Mouse (Mus musculus) v-Abl transformed pro-B cells (cell line): ENCODE measurements around the gene Gm14137.

Experiments
- in situ Hi-C, 2 experiments: fragments of 400-800 bp; cut with MboI; formaldehyde crosslinking; loops; one replicate each; pipeline ENCODE4 v1.15.1; 2025; ENCODE audit not compliant: unreplicated experiment in 2 of 2

Gene Gm14137

DNA sequence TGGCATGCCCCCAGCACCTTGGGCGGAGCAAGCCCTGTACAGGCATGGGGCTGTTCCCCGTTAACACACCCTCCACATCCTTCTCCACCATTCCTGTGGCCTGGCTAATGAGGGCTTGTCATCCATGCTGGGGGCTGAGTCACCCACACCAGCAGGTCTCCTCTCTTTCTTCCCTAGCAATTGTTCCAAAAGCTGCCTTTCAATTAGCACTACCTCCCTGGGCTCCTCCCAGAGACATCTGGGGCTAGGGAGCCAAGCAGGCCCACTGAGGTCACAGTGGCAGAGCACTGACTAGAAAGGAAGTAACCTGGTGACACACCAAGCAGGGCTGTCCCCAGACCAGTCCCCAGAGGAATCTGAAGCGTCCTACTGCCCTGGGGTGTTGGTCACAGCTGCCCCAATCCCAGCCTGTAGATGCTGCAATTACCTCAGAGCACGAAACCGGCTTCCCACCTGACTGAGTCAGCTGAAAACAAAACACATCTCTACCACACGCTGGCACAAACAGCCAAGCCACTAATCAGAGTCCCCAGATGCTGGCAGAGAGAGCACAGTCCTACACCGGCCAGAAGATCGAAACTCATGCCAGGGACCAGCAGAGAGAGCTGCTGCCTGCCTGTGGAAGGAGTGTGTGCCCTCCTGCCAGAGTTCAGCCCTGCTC lies at the start of gene Gm14137:
Gene Gm14137 (plus strand): TSS at position 519 of the 661 bp plus-strand sequence.
- in situ Hi-C loops: no loop called here

DNA sequence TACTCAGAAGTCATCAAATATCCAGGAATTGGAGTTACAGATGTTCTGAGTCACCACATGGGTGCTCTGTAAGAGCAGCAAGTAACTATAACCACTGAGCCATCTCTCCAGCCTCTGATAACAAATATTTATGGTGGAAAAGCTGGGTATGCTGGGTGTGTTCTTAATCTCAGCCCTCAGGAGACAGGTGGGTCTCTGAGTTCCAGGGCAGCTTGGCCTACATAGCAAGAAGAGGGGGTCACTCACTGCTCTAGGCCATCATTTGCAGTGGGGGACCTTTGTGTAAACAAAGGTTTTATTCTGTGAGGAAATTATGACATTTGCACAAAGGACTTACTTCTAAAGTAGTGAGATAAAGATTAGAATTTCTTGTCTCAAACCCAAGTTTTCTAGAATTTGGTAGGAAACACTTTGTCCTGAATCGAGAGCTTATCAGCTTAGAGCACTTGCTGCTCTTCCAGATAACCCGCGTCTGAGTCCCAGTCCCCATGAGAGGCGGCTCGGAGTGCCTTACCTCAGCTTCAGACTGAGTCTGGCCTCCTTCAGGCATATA lies 37.9 kb upstream of the Gm14137 start:
- in situ Hi-C loops: no loop called here

DNA sequence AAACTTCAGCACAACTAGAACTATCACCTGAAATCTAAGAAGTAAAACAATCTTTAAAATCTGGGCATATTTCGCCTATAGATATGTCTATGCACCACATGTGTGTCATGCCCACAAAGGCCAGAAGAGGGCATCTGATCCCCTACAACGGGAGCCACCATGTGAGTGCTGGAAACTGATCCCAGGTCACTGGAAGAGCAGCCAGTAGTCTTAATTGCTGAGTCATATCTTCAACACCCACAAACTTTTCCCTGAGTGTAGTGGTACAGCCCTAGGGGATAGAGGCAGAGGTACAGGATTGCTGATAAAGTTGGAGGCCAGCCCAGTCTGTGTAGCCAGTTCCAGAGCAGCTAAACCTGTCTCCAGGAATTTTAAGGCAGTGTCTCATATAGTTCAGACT lies 29.1 kb upstream of the Gm14137 start:
- in situ Hi-C loops: no loop called here

DNA sequence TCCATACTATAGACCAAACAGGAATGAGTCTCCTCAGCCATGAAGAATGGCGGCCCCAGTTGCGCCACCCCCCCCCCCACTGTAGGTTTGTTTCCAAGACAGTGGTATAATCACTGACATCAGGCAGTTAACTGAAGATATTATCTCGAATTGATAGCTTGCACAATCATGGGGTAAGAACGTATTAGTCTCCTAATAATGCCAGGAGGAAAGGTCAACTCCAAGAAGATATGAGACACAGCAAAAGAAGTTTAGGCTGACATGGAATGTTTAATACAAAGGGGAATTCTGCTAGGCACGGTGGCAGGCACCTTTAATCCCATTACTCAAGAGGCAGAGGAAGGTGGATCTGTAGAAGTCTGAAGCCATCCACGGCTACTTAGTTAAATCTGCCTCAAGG lies 27.9 kb upstream of the Gm14137 start:
- in situ Hi-C loops: no loop called here

DNA sequence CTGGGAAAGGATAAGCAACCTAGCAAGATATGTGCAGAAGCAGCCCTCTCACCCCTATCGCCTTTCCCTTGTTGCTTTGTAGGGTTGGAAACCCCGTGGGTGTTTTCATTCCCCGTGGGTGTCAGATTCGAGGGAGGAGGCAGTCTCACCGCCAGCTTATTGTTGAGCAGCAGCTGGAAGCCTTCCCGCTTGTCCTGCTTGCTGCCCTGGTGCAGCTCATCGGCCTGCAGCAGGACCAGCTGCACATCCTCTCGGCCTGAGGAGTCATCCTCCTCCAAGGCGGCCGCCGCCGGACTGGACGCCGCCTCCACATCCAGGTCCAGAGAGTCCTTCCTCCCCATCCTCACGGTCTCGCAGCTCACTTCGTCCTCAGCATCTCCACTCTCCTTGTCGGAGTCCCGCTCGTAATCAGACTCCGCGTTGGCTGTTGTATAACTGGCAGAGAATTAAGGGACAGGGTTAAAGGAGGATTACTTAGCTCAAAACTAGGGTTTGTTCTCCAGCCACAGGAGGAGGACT lies 27.1 kb upstream of the Gm14137 start:
- in situ Hi-C loops: no loop called here

DNA sequence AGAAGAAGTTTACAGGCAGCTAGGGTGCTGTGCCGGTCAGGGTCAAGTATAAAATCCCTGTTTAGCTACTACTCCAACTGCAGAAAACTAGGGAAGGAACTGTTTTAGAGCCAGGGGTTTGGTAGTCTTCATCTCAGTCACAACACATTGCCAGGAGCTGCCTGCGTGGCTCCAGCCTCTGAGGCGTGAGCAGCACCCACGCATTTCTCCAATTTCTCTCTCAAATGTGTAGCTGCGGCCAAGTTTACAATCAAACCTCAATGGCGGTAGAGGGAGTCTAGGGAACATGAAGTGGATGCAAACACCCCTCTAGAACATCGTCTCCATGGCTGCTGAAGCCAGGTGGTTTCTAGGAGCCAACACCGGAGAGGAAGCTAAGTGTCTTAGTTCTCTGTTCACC lies 26.5 kb upstream of the Gm14137 start:
- in situ Hi-C loops: no loop called here

DNA sequence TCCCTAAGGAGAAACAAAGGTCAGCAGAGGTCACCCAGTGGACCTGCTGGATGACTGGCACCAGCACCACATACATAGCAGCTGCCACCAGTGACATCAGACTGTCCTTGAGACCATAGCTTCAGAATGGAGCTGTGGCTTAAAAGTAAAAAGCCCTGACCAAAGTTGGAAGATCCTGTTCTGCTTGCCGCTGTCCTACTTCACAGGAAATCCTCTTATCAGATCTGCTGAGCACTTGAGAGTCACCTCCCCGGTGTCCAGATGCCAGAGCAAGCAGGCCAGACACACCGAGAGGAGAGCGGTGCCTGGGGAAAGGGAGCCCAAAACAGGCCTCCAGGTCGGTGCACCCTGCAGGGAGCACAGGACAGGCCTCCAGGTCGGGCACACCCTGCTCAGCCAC lies 22.1 kb upstream of the Gm14137 start:
- in situ Hi-C loops: loop anchor here (5.0 kb wide), 1 partner anchor 35 kb away; no protein-coding TSS in a partner anchor

DNA sequence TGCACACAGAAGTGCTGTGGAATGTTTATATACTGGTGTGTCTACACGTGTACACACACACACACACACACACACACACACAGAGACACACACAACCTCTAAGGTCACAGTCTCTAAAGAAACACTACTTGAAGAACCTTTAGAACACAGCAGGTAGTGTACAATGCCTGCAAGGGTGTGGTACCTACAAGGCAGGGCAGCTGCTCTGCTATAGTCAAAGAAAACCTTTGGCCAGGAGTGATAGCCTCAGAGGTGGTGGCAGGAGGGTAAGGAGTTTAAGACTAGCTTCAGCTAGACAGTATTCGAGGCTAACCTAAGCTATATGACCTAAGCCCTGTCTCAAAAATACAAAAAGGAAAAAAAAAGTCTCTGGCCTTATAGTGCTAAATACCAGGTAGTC lies 19.6 kb upstream of the Gm14137 start:
- in situ Hi-C loops: loop anchor here (5.0 kb wide), 1 partner anchor 33 kb away; no protein-coding TSS in a partner anchor

DNA sequence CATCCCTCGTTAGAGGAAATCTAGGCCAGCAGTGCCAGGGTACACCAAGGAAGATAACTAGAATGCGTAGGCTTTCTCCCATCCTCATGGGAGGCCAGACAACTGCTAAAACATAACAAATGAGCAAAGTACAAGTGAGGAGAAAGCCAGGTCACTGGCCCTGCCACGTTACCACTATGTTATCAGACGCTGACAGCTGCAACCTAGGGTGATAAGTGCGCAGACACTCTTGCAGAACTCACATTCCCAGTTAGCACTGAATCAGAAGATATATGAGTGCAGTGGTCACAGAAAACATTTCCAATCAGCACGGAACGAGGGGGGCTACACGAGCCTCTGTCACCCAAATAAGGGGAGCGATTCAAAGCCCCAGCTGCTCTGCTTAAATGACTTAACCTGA lies 18.9 kb upstream of the Gm14137 start:
- in situ Hi-C loops: no loop called here

DNA sequence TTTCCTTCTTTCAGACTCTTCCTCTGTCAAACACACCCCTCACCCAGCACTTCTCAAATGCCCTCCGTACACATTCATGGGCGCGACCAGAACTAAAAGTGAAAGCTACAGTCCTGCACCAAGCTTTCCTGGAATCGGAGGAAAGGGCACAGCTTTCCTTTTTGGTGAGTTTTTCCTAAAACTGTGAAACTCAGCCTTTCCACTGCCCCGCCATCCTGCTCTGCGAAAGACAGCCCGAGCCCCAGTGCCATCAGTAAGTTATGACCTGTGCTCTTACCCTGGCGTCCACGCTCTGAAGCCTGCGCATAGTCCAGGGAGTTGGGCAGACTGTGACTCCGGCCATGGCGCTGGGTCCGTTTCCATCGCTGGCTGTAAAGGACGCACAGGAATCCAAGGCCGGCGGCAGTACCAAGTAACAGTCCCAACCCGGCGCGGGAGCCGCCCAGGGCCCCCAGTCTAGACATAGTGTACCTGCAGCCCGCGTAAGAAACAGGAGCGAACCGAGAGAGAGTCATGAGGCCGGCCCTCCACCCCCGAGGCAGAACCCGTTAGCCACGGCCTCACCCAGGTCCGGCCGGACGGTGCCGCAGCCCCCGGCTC lies 18.1 kb upstream of the Gm14137 start:
- in situ Hi-C loops: no loop called here

DNA sequence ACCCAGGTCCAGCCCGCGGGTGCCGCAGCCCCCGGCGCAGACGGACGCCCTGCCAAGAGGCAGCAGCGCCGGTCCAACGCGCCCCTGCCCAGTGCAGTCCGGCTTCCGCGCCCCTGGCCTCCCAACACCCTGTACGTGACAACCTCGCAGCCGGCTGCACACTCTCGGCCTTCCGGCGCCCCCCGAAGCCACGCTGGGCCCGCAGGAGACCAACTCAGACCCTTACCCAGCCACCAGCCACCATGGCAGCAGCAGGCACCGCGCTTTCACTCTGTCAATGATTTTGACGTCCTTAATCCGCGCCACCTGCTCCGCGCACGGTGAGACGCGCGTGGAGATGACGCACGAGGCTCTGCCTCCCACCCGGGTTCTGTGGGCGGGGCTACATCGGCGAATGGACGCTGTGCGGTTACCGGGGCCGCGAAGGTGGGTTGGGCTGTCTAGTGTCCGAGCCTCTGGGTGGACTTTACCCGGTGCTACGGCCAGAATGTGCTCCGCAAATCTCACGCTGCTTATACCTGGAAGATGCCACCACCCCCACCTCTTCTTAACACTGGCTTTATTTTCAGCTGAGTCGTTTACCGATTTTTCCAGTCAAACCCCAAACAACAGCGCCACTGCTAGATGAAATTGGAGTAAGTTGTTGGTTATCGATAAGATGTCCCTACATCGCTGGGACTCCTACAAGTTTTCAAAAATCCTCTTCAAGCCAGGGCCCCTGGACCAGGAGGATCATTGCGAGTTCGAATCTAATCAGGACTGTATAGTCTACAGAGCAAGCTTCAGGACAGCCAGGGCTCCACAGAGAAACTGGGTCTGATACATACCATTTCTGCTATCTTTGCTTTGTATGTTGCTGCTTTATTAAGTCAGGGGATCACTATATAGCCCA lies 17.4 kb upstream of the Gm14137 start, which contains the start of gene Rmdn3:
Gene Rmdn3 (minus strand): TSS at position 354 of the 892 bp plus-strand sequence.
- in situ Hi-C loops: no loop called here

DNA sequence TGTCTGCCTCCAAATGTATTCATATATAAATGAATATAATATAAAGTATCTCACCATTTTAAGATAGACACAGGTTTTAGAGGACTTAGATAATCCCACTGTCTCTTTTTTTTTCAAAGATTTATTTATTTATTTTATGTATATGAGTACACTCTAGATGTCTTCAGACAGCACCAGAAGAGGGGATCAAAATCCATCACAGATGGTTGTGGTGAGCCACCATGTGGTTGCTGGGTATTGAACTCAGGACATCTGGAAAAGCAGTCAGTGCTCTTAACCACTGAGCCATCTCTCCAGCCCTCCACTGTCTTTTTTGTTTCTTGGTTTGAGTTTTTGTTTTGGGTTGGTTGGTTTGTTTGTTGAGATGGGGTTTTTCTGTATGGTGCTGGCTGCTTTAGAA lies 16.5 kb upstream of the Gm14137 start:
- in situ Hi-C loops: no loop called here

DNA sequence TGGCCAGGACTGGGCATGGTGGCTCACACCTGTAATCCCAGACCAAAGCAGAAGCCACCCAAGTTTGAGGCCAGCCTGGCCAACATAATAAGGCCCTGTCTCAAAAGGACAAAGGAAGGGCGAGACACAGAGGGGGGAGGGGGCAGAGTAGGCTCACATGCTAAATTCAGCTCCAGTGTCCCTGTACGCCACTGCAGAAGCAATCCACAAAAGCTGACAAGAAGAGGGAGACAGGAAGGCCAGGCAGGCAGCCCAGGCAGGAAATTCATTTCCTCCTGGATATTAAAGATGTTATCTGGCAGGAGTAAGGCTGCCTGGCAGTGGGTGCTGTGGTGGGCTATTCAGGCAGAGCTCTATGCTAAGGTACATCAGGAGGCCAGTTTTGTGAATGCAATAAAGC lies 13.1 kb upstream of the Gm14137 start:
- in situ Hi-C loops: no loop called here

DNA sequence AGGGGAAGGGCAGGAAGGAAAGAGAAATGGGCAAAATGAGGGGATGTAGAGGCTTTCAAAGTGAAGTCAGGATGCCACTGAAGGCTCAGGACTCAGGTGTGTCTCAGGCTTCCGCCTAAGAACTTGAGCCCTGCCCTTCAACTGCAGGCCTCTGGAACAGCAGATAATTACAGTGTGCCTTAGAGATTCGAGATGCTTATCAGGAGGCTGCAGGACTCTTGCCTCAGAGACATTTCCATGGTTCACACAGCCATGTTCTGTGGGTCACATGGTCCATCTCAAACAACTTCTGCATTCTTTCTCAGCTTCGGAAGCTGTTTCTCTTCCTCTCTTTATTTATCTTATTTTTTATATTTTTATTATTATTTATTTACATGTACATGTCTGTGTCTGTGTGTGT lies 11.2 kb upstream of the Gm14137 start:
- in situ Hi-C loops: no loop called here

DNA sequence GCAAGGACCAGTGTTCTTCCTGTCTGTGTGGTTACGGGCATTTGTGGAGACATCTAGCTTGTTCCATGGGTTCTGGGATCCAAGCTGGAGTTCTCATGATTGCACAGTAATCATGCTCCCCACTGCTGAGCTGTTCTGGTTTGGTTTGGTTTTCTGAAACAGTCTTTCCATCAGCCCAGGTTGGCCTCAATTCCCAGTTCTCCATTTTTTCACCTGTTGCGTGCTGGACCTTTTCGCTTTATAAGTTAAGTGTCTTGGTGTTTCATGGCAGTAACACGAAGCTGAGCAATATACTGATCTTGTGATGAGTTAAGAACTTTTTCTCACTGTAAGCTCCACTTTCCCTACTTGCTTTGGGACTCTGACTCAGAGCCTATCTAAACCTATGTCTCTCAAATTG lies 10.3 kb upstream of the Gm14137 start:
- in situ Hi-C loops: no loop called here

DNA sequence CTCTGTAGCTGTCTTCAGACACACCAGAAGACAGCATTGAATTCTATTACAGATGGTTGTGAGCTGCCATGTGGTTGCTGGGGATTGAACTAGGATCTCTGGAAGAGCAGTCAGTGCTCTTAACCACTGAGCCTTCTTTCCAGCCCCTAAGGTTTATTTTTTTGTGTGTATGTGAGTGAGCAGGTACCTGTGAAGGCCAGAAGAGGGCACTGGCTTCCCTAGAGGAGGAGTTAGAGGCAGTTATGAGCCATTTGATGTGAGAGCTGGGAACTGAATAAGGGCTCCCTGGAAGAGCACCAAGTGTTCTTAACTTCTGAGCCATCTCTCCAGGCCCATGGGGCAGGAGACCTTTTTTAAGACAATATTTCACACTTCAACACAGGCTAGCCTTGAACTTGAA lies 8.9 kb upstream of the Gm14137 start:
- in situ Hi-C loops: no loop called here

DNA sequence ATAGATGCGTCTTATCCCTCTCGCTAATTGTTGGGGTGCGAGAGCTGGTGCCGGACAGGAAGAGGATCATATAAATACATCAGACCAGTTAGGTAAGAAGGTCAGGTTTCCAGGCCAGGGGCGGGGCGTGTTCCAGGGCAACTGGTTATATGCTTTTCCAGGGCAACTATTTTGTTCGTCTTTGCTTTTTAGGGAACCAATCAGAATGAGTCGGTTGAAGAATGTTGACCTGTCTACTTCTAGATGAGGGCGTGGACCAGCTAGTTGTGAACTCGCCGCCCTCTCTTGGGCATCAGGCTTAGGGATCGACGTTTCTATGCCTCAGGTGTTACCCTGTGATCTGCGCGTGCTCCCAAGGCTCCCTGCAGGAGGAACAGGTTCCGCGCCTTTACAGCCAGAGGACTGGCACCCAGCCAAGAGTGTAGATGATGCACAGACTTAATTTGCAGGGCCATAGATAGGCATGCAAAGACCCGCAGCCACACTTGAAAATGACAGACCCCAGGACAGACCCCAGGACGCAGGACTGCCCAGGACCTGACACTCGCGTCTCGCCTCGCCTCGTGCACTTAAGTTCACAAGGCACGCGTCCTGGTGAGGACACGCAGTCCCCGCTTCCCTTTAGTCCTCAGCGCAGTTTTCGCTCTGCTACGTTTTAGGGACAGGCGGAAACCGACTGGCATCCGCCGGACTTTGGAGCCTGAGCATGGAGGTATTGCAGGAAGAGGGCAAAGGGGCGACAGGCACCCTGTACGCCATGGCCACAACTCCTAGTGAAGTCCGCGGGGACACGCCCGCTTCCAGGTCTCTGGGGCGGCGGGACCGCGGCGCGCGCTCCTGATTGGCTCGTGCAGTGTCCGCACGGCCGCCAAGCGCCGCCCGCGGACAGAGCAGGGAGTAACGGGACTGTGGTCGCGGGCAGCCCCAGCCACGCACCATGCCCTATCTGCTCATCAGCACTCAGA lies 7.1 kb upstream of the Gm14137 start, which contains the start of gene Gchfr:
Gene Gchfr (plus strand): TSS at position 873 of the 965 bp plus-strand sequence.
- in situ Hi-C loops: no loop called here

DNA sequence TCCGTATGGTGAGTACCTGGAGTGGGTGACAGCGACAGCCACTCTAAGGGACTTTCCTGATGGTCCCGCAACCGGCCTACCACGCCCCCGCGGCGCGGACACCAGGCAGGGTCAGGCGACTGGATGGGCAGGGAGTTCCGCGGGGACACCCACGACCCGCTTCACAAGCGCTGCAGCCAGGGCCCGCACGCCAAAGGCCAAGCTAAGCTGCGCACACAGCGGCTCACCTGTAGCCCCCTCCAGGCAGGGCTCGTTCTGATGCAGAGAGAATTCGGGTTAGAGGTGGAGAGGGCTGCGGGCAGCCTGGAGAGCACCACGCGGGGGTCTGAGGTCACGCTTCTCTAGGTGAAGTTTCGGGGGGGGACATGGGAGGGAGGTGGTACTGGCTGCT lies 6.4 kb upstream of the Gm14137 start:
- in situ Hi-C loops: no loop called here

DNA sequence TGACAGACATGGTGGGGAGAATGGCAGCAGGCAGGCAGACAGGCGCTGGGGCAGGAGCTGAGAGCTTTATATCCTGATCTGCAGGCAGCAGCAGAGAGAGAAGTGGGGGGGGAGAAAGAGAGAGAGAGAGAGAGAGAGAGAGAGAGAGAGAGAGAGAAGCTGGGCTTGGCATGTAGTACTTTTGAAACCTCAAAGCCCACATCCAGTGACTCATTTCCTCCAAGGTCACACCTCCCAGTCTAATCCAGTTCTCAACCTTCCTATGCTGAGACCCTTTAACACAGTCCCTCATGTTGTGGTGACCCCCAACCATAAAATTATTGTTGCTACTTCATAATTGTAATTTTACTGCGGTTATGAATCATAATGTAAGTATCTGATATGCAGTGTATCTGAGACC lies 4.0 kb upstream of the Gm14137 start:
- in situ Hi-C loops: no loop called here

DNA sequence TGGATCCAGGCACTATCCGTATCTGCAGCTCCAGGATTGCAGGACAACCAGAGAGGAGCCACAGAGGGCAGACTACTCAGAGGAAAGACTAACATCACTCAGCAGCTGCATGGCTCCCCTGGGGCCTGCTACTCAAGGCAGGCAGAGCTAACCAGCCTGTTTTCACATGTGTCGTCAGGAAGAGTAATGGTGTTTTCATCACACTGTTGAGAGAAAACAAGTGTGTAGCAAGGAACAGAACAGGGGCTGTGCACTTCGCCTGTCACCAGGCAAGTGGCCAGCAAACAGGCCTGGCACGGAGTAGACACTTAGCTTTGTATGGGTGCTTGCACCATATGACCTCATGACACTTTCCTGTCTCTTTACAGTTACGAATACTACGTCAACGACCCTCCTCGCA lies 2.7 kb upstream of the Gm14137 start:
- in situ Hi-C loops: no loop called here
